Mouse (Mus musculus) left cerebral cortex, postnatal 10 days (tissue): ENCODE data around the gene Dda1. TPM values are rescaled to one million over a fixed set of nuclear protein-coding genes. Genes with fewer than 3 reads are reported as not detected.
"Not testable (repeated sequence)": the region's sequence is repeated elsewhere in the genome, so short reads cannot be mapped to it uniquely, and the experiment has no call there.

Source experiments
- DNase-seq, 2 experiments: peaks; one replicate each; pipeline ENCODE4 v3.0.0; 2021 to 2022; ENCODE audit warnings: low spot score in 2 of 2, mixed read lengths in 1 of 2; ENCODE audit errors: extremely low spot score in 1 of 2
- intact Hi-C: fragments of 180-260 bp; cut with DNase I; formaldehyde crosslinking; loops from one replicate; pipeline ENCODE4 v1.15.1; 2025
- total RNA-seq, 2 experiments: library from RNA; stranded (reverse); gene quantifications; 2 replicates each; pipeline ENCODE4 v1.2.3; 2021

The Dda1 gene
- 100 to 1,000 TPM; 120 to 127 TPM for total RNA-seq

DNA sequence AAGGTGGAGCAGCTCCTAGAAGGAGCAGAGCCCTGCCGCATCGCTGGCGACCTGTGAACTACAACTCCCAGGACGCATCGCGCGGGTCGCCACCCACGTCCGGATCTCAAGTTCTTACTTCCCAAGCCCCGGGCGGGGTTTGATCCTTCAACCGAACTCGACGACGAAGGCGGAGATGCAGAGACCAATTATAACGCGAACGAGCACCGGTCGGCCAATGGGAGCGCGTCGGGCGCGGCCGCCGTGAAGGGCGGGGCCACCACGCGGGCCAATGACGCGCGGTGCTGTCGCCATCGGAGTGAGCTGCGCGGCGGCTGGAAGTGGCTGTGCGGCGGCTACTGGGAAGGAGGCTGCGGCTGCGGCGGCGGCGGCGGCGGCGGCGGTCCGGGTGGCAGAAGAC lies at the start of gene Dda1:
Gene Dda1, plus strand, starts transcription at position 284 of the 400 bp plus-strand sequence.
- DNase-seq, result peak; percentile 98 to 99
- intact Hi-C loops, result no loop called here

- intact Hi-C loops, result no loop called here
- no peak for DNase-seq
Measured at GRCm38 (mm10) chr8:71422121-71422520, 46.9 kb upstream of the Dda1 start.

- intact Hi-C loops, DNase-seq: not testable (repeated sequence)
Measured at GRCm38 (mm10) chr8:71432935-71433334, 36.1 kb upstream of the Dda1 start.

DNA sequence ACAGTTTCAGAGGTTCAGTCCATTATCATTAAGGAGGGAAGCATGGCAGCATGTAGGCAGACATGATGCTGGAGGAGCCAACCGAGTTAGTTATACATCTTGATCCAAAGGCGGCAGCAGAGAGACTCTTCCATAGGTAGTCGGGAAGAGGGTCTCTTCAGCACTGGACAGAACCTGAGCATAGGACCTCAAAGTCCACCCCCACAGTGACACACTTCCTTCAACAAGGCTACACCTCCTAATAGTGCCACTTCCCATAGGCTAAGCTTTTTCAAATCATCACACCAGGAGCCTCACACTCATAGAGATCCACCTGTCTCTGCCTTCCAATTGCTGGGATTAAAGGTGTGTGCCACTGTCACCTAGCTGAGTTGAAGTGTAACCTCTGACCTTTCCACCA lies 32.0 kb upstream of the Dda1 start:
- intact Hi-C loops, result no loop called here
- DNase-seq, result no peak

DNA sequence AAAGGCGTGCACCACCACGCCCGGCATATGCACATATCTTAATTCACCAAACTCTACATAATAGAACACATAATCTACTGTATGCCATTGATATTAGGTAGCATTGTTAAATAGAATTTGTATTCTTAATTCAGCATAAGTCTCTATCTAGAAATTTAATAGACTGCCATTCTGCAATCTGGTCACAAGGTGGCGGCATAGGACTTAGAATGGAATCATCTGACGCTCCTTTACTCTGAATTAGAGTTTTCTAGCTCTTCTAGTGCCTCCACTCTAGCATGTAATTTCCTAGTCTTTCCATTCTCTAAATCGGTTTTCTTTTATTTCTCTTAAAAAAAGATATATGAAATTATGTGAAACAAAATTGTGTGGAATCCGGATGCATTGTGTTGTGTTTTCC lies 27.6 kb upstream of the Dda1 start:
- intact Hi-C loops, result loop anchor here (5.0 kb wide), 1 partner anchor 91 kb away; no protein-coding TSS in a partner anchor
- peak in 1 of 2 experiments; percentile 22 for DNase-seq

DNA sequence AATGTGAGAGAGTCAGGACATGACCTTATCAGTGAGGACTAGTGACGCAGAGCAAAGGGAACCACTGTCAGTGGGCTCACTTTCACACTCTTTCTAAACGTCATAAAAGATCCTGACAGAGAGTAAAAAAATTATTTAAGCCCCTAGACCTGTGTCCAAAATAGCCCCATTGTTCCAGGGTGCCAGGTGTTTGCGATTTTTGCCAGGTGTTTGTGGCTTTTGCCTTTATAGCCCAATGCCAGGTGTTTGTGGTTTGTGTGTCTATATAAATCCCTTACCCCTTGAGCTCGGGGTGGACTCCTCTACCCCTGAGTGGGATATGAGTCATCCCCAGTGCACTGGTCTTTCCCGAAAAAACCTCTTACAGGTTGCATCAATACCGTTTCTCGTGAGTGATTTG lies 23.9 kb upstream of the Dda1 start:
- intact Hi-C loops, result no loop called here
- DNase-seq, result no peak

DNA sequence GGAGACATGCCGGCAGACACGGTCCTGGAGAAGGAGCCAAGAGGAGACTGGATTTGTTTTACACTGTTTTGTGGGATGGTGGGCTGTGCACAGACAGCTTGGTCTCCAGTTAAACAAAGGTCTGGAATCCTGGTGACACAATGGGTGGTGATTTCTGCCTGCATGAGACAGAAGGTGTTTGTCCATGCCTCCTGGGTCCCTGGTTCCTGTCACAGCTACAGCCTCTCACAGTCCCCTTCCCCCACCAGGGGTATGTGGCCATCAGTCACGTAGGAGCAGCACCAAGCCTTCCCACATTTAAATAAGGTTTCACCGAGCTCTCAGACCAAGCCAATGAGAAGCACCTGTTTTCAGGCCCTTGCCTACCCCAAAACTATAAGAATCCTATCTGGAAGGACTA lies 17.7 kb upstream of the Dda1 start:
- intact Hi-C loops, result no loop called here
- no peak for DNase-seq

GRCm38 (mm10) chr8:71451777-71452176 lies 17.2 kb upstream of the Dda1 start:
- no peak for DNase-seq
- intact Hi-C loops, result no loop called here

DNA sequence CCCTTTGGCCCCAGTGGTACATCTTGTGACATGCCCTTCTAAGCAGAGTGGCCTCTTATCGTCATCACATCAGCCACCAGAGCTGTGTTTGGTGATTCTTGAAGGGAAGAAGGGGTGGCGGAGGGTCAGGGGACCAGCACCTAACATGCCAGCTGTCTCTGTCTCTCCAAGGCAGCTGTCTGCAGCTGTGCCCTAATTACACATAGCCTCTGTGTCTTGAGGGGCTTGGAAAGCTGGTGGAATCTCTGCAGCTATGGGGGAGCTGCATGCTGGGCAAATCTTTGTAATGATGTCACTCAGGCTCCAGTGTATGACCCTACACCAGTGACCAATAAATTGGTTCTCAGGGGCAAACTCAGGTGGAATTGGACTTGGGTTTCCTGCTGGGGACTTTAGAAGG lies 16.3 kb upstream of the Dda1 start:
- no peak for DNase-seq
- intact Hi-C loops, result no loop called here

- intact Hi-C loops, result no loop called here
- no peak for DNase-seq
Measured at GRCm38 (mm10) chr8:71454668-71455067, 14.3 kb upstream of the Dda1 start.

DNA sequence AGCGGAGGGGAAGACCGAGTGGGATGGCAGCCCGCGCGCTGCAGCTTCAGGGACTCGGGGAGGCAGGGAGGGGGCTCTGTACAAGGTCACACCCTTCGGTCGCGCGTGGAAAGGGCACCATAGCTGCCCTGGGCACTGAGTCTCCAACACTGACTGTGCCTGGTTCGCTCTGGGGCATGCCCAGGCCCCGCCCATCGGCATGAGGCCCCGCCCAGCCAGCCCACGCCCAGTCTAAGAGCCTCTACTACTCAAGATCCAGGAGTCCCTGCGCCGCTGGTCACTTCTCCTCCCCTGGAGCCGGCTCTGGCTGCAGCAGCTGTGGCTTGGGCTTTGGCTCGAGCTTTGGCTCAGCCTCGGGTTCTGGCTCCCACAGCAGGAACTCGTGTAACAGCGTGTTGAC lies 12.1 kb upstream of the Dda1 start:
- intact Hi-C loops, result no loop called here
- DNase-seq, result no peak

- intact Hi-C loops, result no loop called here
- no peak for DNase-seq
Measured at GRCm38 (mm10) chr8:71457659-71458270, 11.2 kb upstream of the Dda1 start.

- intact Hi-C loops, result no loop called here
- DNase-seq, result no peak
Measured at GRCm38 (mm10) chr8:71460716-71461115, 8.3 kb upstream of the Dda1 start.

DNA sequence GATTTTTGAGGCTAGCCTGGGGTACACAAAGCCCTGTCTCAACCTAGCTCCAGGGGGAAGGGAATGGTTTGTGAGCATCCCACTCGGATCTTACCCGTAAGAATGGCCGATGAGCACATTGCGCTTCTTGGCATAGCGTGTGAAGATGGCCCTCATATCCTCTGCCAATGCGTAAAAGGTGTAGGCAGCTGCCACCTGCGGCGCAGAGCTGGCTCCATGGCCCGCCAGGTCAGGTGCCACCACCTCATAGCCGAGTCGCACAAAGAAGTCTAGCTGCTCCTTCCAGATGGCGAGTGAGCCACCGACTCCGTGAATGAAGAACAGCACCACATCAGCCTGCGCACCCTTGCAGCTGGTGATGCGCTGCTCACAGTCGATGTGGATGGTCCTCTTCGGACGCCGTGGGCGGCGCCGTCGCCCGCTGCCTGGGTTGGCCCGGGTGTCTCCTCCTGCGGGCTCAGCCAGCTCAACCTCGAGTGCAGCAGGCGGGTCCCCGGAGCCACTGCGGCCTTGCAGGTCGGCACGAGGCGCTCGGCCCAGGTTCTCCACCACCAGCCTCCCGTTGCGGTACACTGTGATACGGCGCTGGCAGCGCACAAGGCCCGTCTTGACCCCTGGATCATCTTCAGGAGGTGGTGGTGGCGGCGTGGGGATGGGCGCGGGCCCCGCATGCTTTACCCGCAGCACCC lies 7.7 kb upstream of the Dda1 start:
- peak in 1 of 2 experiments; percentile 52 for DNase-seq
- intact Hi-C loops, result no loop called here

GRCm38 (mm10) chr8:71462191-71462590 lies 6.8 kb upstream of the Dda1 start:
- intact Hi-C loops, result no loop called here
- no peak for DNase-seq

DNA sequence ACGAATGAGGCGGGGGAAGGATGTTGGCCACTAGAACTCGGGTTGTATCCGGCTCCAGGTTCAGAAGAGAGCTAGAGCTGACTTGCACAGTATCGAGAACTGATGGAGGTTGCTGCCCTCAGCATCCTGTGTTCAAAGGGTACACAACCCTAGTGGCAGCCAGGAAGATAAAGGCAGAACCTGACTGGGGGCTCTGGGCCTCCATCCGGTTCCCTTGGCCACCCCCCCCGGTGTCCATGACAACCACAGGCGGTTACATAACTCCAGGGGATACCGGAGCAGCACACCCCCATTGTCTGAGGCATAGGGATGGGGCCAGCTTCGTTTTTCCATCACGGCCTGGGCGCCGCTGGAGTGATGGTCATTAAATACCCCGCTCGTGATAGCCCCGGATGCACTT lies 6.2 kb upstream of the Dda1 start:
- intact Hi-C loops, result no loop called here
- peak in 1 of 2 experiments; percentile 75 for DNase-seq

DNA sequence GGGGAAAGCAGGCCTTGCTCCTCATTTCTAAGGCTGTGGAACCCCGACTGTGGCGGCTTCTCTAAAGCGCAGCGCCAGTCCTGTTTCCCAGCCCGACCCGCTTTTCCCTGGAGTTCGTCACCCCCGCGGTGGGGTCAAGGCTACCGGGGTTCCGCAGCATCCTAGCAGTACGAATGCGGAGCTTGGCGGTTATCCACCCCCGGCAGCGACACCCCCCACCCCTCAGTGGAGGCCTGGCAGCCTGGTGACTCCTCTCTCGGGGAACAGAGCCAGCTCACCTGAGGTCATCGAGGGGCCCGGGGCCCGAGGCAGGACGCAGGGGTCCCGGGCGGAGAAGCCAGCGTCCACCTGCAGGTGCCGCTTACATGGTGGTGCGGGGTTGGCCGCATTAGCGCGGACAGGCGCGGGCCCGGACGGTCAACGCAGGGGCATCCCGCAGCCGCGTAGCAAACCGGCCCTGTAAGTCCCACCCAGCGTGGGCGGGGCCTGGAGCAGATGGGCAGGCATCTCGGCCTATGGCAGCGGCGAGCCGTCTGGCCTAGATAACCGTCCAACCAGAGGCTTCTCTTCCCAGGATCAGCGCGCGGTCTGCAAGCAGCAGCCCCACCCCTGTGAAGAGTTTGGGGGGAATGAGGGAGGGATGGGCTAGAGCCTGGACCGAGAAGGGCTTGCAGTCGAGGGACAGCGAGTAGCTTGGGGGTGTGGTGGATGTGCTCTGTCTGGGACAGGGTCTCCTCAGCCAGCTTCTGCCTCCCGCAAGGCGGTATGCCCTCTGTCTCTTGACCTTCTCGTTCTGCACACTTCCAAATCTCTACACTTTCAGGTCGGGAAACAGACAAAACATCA lies 5.6 kb upstream of the Dda1 start, which contains the start of gene Abhd8:
Gene Abhd8, minus strand, starts transcription at position 468 of the 846 bp plus-strand sequence.
- intact Hi-C loops, result no loop called here
- DNase-seq, result peak; percentile 96 to 98

DNA sequence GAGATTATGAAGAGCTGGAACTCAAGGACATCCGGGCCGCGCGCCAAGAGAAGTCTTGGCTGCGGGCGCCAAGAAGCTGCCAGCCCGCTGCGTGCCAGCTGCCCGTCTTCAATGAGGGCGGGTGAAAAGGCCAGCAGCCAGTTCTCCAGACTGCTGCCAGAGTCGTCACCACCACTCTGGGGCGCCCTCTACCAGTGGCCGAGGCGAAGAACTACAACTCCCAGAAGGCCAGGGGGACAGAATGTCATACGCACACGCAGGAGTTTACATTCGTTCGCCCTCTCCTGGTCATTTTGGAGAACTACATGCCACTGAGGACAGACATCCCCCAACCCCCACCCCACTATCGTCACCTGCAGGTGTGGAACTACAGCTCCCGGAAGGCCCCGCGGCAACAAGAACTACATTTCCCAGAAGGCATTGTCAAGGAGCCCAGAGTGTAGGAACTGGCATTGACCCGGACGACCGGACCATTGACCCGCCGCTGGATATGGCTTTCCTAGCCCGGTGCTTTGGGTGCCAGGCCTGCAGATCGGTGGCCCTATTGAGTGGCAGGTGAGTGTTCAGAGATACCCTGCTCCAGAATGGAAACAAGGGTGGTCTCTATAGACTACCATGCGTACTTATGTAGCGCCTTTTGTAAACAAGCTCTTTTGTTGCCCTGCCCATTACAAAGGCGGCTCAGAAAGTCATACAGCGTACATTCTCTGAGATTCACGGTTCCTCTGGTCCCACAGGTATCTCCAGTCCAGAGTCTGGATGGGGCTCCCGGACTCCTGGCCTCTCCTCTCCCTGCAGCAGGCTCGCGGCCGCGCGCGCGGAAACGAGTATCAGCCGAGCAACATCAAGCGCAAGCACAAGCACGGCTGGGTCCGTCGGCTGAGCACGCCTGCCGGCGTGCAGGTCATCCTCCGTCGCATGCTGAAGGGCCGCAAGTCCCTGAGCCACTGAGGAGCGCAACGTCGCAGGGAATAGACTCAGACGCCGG lies 4.2 kb upstream of the Dda1 start, which contains the start of gene Mrpl34:
Gene Mrpl34, plus strand, starts transcription at position 447 of the 988 bp plus-strand sequence.
- peak; percentile 97 to 99 for DNase-seq
- intact Hi-C loops, result no loop called here
